Mouse (Mus musculus): ENCODE data around the gene Ap1s3.
A peak's percentile ranks its signal among the peaks of the same experiment; 100 is the strongest.
"Not testable (repeated sequence)": the region's sequence is repeated elsewhere in the genome, so short reads cannot be mapped to it uniquely, and the experiment has no call there.

Ap1s3 gene

DNA sequence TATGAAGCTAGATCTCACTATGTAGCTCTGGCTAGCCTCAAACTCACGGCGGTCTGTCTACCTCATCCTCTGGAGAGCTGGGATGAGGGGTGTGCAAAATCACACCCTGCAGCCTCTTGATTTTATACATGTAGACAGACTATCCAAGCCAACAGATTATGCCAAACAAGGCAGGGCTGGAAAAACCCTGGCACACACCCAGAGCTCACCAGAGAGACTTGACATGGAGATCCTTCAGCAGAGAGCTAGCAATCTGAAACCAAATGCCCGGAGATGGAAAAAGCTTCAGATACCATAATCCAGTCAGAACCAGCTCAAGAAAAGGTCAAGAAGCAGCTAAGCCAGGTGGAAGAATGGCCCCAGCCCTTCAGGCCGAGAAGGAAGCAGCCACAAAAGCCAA is 6.9 kb downstream of the Ap1s3 start:
- no peak for DNase-seq (ENCODE audit: low read depth, low spot score)

DNA sequence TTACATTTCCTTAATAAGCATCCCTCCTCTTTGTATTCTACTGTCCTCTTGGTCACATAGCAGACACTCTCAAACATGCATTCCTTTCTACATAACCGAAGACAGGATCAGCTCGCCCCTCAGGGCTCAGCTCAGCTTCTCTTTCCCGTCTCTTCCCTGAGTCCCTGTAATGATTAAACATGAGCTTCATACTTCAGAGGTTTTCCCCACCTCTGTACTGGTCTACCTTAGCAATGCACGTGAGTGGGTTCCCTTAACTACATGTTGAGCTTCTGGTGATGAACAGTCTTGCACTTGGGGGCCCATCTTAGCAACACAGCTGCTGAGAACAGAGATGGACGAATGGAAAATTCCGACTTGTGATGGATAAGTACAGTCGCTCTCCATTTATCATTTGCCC is 12.2 kb downstream of the Ap1s3 start:
- DNase-seq (ENCODE audit: low read depth, low spot score), result no peak

DNA sequence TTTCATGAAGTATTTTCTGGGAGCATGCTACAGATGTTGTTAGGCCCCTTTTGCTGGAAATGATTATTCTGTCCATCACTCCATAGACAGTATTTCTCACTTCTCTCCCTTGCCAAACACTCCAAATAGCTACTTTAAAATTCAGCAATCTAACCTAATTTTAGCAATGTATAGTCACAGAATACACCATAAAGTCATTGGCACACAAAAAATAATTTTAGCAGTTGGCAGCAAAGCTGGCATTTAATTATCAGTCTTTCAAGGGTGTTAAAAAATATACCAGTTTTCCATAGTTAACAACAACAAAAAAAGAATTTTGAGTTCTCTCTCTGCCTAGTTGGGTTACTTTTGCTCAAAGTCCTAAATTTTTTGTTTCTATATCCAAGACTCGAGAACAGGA is 14.4 kb downstream of the Ap1s3 start:
- no peak for DNase-seq (ENCODE audit: low read depth, low spot score)

DNA sequence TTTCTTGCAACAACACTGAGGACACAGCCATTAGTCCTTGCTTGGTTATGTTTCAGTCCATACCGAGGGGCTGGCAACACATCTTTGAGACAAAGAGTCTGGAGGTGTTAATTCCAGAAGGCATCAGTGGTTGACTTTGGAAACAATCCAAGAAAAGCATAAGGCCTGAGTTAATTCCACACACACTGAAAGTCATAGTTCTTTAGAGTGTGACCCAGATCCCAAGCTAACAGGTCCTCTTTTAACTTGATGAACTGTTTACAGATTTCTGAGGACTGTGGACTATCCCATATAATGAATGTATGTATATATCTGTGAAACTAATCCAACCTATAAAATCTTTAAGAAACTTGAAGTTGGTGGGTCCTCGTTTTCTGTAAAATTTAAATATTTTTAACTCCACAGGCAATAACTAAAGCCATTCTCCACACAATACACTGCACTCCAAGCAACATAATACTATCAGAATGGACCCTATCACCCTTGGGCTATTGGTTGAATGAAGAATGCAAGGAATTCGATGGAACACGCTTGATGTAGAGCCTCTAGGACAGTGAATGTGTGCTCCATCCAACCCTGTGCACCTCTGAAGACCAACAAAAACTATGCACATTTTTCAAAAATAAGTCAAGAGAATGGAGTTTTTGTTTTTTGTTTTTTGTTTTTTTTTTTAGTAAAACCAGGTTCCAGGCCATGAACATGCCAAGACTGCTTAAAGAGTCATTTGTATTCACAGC is 15.8 kb downstream of the Ap1s3 start:
- DNase-seq (ENCODE audit: low read depth, low spot score), result no peak

DNA sequence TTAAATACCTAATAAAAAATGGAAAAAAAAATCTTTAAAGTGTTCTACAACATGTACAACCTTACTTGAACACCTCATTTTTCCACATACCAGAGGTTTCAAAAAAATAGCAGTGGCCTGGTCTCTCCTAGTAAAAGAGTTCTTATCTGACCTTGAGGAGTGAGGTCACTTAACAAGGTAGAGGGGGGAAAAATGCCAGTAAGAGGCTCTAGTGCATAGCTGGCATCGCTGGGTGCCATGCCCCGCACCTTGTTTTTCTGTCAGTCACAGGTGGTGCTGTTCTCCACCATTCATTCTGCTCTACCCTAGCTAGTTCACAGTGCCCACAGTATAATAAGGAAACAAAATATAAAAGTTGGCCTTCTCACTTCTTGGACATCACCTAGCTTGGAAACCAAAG is 16.8 kb downstream of the Ap1s3 start:
- no peak for DNase-seq (ENCODE audit: low read depth, low spot score)

DNA sequence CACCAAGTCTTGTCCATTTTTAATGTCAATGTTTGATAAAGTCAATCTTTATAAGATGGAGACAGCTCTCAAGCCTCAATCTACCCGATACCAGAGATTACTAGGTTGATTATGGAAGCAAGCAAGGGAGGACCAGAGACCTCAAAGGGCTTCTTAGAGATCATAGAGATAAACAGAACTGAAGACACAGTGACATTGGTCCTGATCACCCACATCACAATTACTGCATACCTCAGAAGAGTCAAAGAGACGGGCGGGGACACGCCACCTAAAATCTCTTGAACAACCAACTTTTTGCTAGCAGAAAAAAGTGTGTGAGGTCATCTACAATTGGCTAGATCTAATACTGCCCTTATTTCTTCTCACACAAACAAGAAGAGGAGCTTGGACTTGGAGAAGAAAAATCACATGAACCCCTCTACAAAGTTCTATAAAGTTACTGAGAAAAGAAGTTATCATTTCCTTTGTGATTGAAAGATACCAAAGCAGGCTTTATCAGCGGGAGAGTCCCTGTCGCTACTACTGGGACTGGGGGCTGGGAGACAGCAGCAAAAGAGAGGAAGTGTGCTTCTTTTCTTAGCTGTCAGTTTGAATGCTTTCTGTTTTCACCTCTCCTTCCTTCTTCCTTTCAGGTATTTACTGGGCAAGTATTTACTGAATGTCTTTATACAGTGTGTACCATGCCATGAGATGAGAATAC is 28.2 kb downstream of the Ap1s3 start:
- no peak for DNase-seq (ENCODE audit: low read depth, low spot score)

DNA sequence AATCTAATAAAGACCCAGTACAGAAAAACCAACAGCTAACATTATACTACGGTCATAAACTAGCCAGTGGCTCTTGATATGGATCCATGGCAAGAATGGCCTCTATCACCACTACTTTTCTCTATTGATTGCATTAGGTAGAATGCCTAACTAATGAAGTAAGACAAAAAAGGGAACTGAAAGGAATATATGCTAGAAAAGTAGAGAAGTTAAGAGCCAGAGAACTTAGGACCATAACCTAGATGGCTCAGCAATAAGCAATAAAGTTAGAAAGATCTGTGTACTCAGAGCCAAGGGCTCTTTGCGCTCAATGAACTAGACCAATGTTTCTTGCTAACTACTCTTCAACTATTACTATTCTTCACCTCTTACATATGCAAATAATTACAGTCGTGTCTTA is 29.1 kb downstream of the Ap1s3 start:
- no peak for DNase-seq (ENCODE audit: low read depth, low spot score)

DNA sequence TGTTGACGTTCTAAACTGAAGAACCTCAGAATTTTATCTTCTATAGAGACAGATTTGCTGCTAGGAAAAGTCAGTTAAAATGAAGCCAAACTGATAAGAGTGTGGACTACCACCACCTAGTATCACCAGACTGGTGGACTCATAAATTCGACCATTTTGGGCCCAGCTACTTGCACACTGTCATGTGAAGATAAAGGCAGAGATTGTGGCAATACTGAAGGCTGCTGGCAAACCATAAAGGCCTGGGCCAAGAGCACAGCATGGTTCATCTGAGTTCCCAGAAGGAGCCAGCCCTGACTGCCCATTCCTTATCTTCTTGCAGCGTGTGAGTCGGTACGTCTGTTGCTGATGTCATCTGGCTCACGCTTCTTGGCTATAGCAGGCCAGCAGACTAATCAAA is 30.4 kb downstream of the Ap1s3 start:
- no peak for DNase-seq (ENCODE audit: low read depth, low spot score)

DNA sequence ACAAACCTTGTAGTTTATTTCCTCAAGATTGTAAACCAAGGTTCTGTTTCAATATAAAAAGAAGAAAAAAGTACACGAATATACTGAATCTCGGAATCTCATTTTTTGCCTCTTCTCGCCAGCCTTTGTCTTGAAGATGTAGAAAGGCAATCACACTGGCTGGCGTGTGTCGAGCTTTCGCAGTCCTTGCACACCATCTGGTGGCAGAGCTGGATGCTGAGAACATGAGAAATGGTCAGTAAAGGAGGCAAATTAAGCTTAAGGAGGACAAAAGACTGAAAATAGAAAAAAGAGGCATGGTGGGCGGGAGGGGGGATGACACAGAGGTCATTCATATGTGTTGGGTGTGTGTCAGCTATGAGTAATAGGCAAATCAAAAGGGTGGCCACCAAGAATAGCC is 31.6 kb downstream of the Ap1s3 start:
- DNase-seq (ENCODE audit: low read depth, low spot score), result no peak

DNA sequence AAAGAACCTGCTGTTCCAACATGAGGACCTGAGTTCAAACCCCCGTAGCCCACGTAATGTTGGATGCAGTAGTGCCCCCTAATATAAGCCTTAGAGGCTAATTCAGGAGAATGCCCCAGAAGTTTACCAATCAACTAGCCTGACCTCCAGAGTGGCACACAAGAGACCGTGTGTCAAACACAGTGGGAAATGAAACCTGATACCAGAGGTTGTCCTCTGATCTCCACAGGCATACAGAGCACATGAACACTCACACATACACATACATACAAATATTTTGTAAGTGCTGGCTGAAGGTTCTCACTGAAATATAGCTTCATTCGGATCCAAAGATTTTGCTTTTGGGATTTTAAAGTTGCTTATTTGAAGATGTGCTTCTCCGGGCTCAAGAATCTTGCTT is 32.1 kb downstream of the Ap1s3 start:
- DNase-seq (ENCODE audit: low read depth, low spot score), result no peak

DNA sequence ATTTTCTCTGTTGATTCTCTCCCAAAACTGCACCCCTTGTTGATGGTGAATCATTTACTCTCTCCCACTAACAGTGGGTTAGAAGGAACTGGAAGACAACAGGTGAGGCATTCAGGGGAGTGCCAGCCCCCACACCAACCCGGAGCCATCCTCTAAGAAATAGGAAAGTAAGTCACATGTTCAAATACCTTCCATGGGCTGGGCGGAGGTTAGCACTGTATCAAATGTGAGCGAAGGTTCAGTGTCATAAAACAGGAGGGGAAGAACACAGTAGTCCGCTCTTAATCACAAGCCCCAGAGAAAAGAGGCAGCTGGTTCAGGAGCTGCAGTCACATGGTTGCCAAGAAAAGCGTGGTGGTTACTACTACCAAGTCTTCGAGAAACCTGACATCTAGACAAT is 32.7 kb downstream of the Ap1s3 start:
- no peak for DNase-seq (ENCODE audit: low read depth, low spot score)

DNA sequence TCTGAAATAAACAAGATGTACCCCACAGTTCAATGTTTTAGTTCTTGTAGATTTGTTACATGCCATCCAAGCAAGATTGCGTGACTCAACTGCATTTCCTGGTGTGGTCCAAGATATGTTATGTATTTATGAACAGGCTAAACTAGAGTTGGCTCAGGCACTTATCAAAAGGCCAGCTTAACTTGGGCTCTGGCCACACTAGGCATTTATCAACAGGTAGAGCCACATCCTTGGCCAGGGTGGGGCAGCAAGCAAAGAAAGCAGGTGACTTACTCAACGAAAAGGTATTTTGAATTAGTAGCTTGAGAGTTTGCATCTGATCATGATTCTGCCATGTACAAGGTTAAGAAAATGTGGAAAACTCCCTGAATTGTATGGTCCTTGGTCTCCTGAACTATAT is 34.0 kb downstream of the Ap1s3 start:
- no peak for DNase-seq (ENCODE audit: low read depth, low spot score)

DNA sequence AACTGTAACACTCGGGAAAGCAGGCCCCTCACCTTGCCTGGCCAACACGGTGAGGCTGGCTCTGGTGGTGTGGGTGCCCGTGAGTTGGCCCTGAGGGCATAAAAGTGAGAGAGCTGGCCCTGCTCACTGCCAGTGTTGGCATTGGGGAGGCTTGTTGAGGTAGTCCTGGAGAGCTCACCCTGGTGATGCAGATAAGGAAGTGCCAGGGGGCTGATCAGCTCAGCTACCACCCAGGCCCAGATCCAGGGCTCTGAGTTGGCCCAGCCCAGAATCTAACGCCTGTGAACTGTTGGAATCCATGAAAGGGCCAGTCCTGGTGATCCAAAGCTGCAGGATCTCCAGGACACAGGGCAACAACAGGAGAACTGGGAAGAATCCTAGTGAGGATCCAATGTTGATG is 40.3 kb downstream of the Ap1s3 start:
- no peak for DNase-seq (ENCODE audit: low read depth, low spot score)

DNA sequence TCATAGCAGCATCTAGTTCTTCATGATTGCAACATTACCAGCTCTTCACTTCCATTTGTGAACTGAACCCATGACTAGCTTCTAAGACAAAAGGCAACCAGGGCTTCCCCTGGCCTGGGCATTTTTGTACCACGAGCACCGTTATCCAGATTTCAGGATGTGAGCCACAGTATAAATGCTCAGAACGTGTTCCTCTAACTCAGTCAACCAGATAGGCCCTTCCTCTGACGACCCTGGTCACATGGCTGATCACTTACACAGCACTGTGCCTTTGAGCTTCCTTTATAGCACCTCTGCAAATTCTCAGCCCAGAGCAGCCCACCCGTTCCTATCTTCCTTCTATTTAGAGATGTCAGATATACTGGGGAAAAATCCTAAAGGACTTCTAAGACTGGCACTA is 42.0 kb downstream of the Ap1s3 start:
- DNase-seq (ENCODE audit: low read depth, low spot score), result no peak

DNA sequence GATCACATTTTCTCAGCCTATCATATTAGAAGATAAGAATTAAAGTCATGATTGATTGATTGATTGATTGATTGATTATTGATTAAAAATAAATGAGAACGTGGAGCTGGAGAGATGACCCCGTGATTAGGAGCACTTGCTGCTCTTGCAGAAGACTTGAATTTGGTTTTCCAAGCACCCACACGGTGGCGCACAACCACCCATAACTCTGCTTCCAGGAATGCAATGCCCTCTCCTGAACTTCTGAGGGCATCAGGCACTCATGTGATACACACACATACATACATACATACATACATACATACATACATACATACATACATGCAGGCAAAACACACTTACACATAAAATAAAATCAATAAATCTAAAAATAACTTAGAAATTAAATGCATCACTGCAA is 45.6 kb downstream of the Ap1s3 start:
- DNase-seq (ENCODE audit: low read depth, low spot score), result peak; percentile 18

DNA sequence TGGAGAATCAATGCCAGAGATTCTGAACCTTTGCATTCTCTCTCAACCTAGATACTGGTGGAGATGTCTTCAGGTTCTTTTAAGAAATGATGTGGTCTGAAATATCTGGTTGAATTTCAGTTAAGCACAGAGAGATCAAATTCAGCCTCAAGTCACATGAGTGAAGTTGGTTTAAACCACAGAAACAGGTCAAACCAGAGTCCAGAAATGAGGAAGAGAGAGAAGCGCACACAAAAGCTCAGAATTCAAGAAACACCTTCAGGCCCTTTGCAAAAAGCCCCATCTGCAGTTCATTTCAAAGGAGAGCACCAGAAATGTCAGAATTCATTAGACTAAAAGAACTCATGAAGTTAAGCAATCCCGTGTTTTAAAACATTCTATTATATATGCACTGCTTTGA is 52.3 kb downstream of the Ap1s3 start:
- no peak for DNase-seq (ENCODE audit: low read depth, low spot score)

DNA sequence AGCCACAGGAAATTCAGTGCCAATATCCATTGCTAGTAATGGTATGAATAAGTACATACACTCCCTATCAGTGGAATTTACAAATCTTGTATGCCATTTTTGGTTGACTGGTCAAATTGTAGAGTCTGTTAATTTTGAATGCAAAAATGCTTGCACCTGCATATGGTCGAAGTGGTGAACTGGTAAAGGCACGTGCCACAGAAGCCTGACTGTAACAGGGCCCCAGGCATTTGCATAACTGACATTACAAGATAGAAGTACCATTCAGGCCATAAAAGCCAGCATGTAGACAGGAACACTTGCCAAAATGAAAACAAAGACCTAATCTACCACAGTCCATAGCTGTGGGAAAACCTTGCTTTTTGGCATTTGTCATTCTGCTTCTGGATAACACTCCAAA is 55.3 kb downstream of the Ap1s3 start:
- no peak for DNase-seq (ENCODE audit: low read depth, low spot score)

DNA sequence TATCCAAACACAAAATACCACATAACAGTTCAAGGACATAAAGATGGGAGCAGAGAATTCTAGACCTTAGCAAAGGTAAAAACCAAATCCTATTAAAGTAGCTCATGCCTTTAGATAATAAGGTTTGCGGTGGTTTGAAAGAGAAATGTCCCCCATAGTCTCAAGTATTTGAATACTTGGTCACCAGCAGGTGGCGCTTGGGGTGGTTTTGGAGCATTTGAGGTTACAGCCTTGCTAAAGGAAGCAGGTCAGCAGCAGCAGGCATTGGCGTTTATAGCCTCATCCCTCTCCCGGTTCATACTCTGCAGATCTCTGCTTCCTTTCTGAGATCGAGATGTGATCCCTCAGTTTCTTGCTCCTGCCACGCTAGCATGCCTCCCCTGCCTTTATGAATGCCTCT is 57.3 kb downstream of the Ap1s3 start:
- DNase-seq (ENCODE audit: low read depth, low spot score), result peak; percentile 66

DNA sequence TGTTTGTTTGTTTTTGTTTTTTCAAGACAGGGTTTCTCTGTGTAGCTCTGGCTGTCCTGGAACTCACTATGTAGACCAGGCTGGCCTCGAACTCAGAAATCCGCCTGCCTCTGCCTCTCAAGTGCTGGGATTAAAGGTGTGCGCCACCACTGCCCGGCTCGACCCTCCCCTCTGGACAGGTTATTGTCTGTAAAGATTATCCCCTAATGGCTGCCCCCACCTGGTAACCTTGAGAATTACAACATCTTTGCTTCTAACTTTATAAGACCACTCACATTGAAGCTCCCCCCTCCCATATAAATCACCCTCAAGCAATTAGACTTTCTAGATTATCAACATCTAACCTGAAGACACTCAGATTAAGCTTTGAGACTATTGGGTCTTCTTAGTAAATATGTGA is 60.5 kb downstream of the Ap1s3 start:
- DNase-seq (ENCODE audit: low read depth, low spot score), result peak; percentile 61

DNA sequence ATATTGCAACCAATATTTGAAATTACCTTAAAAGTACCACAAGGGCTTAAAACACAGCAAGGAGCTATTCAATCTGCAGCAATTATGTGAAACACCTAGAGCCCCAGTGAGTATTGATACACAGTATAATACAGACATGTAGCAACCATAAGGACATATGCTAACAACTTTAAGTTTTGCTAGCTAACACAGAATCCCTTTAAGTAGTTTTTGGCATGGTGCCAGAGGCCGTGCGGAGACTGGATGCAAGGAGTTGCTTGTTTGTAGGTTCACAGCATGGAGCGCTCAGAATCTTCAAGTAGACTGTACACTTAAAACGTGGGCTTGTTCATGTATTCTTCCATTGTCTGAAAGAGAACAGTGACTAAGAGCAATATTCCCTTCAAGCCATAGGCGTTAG is 62.9 kb downstream of the Ap1s3 start:
- DNase-seq (ENCODE audit: low read depth, low spot score), result not testable (repeated sequence)

DNA sequence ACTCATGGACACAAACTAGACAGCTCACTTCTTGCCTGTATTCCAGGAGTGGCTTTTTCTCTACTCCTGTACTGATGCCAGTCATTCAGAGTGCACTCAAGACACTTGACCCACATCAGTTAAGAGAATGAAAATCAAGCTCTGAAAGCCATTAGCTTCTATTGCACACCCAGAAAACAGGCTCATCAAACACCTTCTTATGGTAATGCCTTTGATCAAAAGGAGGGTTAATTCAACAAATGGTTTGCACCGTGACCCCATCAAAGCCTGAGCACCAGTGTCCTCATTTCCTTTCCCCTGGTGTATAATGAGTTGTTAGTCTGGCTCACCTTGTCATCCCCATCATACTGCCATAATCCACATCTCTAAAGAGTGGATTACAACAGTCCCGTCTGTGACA is 69.3 kb downstream of the Ap1s3 start:
- DNase-seq (ENCODE audit: low read depth, low spot score), result peak; percentile 29

DNA sequence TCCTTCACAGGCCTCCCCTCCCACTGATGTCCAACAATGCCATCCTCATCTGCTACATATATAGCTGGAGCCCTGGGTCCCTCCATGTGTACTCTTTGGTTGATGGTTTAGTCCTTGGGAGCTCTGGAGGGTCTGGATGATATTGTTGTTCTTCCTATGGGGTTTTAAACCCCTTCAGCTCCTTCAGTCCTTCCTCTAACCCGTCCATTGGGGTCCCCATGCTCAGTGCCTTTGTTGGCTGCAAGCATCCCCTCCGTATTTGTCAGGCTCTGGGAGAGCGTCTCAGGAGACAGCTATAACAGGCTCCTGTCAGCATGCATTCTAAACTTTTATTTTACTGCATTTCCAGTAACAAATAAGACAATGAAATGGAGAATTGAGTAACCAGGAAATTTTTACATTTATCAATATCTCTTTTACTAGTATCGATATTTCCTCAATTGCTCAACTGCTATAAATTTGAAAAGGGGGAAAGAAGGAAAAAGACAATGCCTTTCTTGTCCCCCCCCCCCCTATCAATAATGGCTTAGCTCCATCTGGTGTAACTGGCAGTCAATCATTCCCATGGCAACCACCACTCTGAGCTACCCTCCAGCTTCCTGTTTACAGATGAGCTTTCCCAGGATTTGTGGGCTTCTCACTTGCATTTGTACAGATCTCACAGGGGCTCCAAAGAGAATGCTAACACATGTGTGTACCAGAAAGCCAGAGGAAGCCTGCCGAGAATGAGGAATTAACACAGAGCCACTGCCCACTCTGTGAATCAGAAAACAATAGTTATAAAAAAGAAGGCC is 73.2 kb downstream of the Ap1s3 start:
- DNase-seq (ENCODE audit: low read depth, low spot score), result no peak
